Mouse (Mus musculus): ENCODE measurements around the gene Strn. TPM values are rescaled to one million over a fixed set of nuclear protein-coding genes. Genes with fewer than 3 reads are reported as not detected.

Strn gene
- polyA plus RNA-seq, 1 experiment from 2014 or later = 7.6 TPM

DNA sequence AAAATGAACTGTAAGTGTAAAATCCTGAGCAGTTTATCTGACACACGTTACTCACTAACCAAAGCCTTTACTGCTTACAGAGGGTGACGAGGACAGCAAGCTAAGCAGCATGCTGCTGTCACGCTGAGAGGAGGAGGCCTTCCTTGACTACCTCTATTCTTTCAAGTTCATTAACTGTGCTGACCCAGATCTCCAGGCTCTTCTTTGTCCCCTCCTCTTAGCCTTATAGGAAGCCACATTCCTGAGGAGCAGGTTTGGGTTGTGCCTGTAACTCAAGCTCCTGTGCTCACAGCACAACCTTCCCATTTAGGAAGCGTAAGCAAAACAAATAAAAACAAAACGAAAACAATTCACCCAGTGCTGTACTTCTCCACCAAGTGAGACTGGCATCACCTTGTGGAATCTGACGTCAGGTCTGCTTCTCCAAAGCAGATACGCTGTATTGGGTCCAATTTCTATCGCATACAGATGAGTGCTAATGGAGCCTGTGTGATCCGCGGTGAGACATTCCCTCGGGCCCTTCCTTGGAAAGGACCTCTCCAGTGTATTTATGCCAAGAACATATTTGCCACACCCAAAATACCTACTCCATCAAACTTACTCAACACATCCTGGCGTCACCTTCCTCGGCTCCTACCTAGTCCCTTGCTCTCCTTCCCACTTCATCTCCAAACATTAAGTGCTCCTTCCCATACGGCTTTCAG lies 10.1 kb downstream of the Strn start:
- H3K4me3 ChIP-seq (ENCODE audit: low read depth, low read length) = no peak overlapping the region
- H3K27ac ChIP-seq (ENCODE audit: low read depth, low read length) = no peak overlapping the region
- no peaks in the 10 kb centered on the region for H3K4me1 ChIP-seq (ENCODE audit: control insufficient read depth, insufficient read depth, low read length)
- ATAC-seq (ENCODE audit: low read depth) = no peak
- no peak overlapping the region for H3K4me2 ChIP-seq (ENCODE audit: low read depth, low read length)
- no peaks in the 10 kb centered on the region for H3K36me3 ChIP-seq (ENCODE audit: control insufficient read depth, insufficient read depth, low read length)
- WGBS = 72% methylated on average over 14 of the region's 14 CpGs
- no peaks in the 10 kb centered on the region for H3K9me3 ChIP-seq (ENCODE audit: control insufficient read depth, low read length)
- no peaks in the 10 kb centered on the region for H3K27me3 ChIP-seq (ENCODE audit: control insufficient read depth, insufficient read depth, low read length)
- no peak overlapping the region for H3K9ac ChIP-seq (replicated peaks; ENCODE audit: low read depth, low read length)

DNA sequence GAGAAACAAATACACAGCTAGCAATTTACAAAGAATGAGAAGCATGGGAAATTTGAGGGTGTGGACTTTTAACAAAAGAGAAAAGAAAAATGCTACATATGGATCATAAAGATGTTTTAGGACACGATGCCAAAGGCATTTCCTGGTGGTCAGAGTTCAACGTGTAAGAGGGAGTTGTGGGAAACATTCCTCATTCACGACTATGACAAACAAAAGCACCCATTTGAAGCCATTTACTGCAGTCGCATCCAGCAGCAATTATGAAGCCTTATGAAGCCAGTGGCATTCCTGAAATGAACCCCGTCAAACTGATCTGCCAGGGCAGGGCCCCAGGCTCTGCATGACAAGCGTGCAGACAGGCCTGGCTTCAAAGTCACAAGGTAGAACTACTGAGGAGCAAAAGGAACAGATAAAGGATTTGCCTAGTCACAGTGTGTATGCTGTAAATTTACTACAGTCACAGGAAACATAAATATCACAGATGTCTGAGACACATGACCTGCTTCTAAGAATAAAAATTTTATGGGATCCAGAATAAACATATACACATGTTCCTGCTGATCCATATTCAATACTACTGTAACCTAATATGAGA lies 12.4 kb downstream of the Strn start:
- ATAC-seq (ENCODE audit: low read depth) = no peak
- 68% methylated on average over 6 of the region's 6 CpGs for WGBS
- no peaks in the 10 kb centered on the region for H3K27me3 ChIP-seq (ENCODE audit: control insufficient read depth, insufficient read depth, low read length)
- no peaks in the 10 kb centered on the region for H3K9me3 ChIP-seq (ENCODE audit: control insufficient read depth, low read length)
- no peaks in the 10 kb centered on the region for H3K4me1 ChIP-seq (ENCODE audit: control insufficient read depth, insufficient read depth, low read length)
- no peak overlapping the region for H3K9ac ChIP-seq (replicated peaks; ENCODE audit: low read depth, low read length)
- no peak overlapping the region for H3K4me2 ChIP-seq (ENCODE audit: low read depth, low read length)
- no peaks in the 10 kb centered on the region for H3K36me3 ChIP-seq (ENCODE audit: control insufficient read depth, insufficient read depth, low read length)
- H3K4me3 ChIP-seq (ENCODE audit: low read depth, low read length) = no peak overlapping the region
- H3K27ac ChIP-seq (ENCODE audit: low read depth, low read length) = no peak overlapping the region

DNA sequence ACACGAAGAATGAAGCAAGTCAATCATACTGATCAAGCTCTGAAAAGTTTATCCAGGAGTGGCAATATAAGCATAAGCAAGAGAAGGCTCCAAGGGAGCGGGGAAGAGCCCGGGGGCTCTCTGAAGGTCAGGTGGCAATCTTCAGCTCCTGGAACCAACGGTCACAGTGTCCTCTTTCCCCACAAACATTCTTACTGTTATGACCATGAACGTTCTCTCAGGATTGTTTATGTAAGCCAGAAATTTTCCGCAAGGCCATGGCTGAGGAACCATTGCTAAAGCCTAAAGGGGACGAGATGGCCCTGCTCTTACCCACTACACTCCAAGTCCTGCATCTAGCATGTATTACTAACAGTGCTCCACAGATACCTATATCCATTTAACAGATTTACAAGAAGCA lies 15.3 kb downstream of the Strn start:
- Histone ChIP-seq H3K4me3 (ENCODE audit: low read depth, low read length) (no peak overlapping the region), H3K27ac (ENCODE audit: low read depth, low read length) (no peak overlapping the region), H3K9ac (replicated peaks; ENCODE audit: low read depth, low read length) (no peak overlapping the region), H3K4me1 (ENCODE audit: control insufficient read depth, insufficient read depth, low read length) (no peaks in the 10 kb centered on the region), H3K27me3 (ENCODE audit: control insufficient read depth, insufficient read depth, low read length) (no peaks in the 10 kb centered on the region), H3K36me3 (ENCODE audit: control insufficient read depth, insufficient read depth, low read length) (no peaks in the 10 kb centered on the region), H3K9me3 (ENCODE audit: control insufficient read depth, low read length) (no peaks in the 10 kb centered on the region; the same call in 1 of the 2 replicates), H3K4me2 (ENCODE audit: low read depth, low read length) (no peak overlapping the region)
- WGBS = 90% methylated on average over 7 of the region's 7 CpGs
- ATAC-seq (ENCODE audit: low read depth) = no peak

DNA sequence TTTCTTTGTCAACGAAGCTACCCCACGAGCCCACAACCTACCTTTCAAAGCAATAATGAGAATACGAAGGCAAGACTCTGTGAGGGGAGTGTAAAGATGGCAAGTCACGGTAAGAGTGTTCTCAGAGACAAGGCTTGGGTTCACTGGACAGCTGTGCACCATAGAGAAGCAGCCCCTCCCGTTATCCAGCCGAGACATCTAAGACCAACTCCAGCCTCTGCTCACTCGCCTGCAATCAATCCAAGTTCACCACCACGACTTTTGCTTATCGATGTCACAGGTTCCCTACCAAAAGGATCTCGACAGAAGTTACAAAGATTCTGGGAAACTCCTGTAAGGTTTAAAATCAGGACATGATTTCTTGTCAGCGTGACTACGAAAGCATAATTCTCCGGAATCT lies 17.9 kb downstream of the Strn start:
- H3K4me2 ChIP-seq (ENCODE audit: low read depth, low read length) = no peak overlapping the region
- no peaks in the 10 kb centered on the region for H3K36me3 ChIP-seq (ENCODE audit: control insufficient read depth, insufficient read depth, low read length)
- H3K4me1 ChIP-seq (ENCODE audit: control insufficient read depth, insufficient read depth, low read length) = no peaks in the 10 kb centered on the region
- H3K9ac ChIP-seq (replicated peaks; ENCODE audit: low read depth, low read length) = no peak overlapping the region
- WGBS = 97% methylated on average over 13 of the region's 13 CpGs
- ATAC-seq (ENCODE audit: low read depth) = no peak
- H3K27me3 ChIP-seq (ENCODE audit: control insufficient read depth, insufficient read depth, low read length) = no peaks in the 10 kb centered on the region
- H3K27ac ChIP-seq (ENCODE audit: low read depth, low read length) = no peak overlapping the region
- no peak overlapping the region for H3K4me3 ChIP-seq (ENCODE audit: low read depth, low read length)
- no peaks in the 10 kb centered on the region; the same call in 1 of the 2 replicates for H3K9me3 ChIP-seq (ENCODE audit: control insufficient read depth, low read length)

DNA sequence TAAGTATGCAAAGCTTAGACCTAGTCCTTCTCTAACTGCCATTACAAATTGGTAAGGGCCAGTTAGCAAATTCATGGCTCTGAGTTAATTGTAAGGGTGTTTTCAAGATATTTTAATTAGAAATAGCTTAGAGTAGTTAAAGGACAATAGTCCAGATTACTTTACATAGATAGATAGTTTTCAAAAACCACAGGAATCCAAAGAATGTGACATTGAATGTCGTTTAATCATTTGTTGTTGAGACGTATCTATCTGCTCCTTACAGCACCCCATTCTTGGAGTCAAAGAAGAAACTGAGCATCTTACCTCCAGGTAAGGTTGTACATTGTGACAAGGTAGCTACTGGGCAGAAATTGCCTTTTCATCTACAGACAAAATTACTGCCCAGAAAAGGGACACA lies 26.7 kb downstream of the Strn start:
- Histone ChIP-seq H3K4me3 (ENCODE audit: low read depth, low read length) (no peak overlapping the region), H3K27me3 (ENCODE audit: control insufficient read depth, insufficient read depth, low read length) (no peaks in the 10 kb centered on the region), H3K4me1 (ENCODE audit: control insufficient read depth, insufficient read depth, low read length) (no peaks in the 10 kb centered on the region), H3K4me2 (ENCODE audit: low read depth, low read length) (no peak overlapping the region), H3K36me3 (ENCODE audit: control insufficient read depth, insufficient read depth, low read length) (no peaks in the 10 kb centered on the region), H3K9ac (replicated peaks; ENCODE audit: low read depth, low read length) (no peak overlapping the region), H3K27ac (ENCODE audit: low read depth, low read length) (no peak overlapping the region), H3K9me3 (ENCODE audit: control insufficient read depth, low read length) (no peaks in the 10 kb centered on the region; the same call in 1 of the 2 replicates)
- 86% methylated on average over 2 of the region's 2 CpGs for WGBS
- ATAC-seq (ENCODE audit: low read depth) = no peak

DNA sequence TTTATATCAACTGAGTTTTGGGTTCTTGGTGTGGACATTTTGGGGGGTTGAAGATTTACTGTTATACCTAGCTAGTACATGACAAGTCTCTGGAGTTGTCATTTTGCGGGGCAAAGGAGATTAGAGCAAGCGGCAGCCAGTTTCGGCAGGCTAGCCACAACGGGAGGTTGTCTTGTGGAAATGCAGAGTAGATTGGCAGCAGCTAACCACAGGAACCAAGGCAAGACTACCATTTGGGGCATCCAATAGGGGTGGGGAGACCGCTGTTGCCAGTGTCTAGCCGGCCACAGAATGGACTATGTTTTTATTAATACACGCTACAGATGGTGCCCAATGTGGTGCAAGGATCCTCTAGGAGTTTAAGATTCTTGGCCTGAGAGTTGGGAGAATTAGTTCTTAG lies 28.6 kb downstream of the Strn start:
- Histone ChIP-seq H3K9ac (replicated peaks; ENCODE audit: low read depth, low read length) (no peak overlapping the region), H3K27ac (ENCODE audit: low read depth, low read length) (no peak overlapping the region), H3K4me3 (ENCODE audit: low read depth, low read length) (no peak overlapping the region), H3K27me3 (ENCODE audit: control insufficient read depth, insufficient read depth, low read length) (no peaks in the 10 kb centered on the region), H3K36me3 (ENCODE audit: control insufficient read depth, insufficient read depth, low read length) (no peaks in the 10 kb centered on the region), H3K9me3 (ENCODE audit: control insufficient read depth, low read length) (no peaks in the 10 kb centered on the region; the same call in 1 of the 2 replicates), H3K4me2 (ENCODE audit: low read depth, low read length) (no peak overlapping the region), H3K4me1 (ENCODE audit: control insufficient read depth, insufficient read depth, low read length) (no peaks in the 10 kb centered on the region)
- ATAC-seq (ENCODE audit: low read depth) = no peak
- 89% methylated on average over 7 of the region's 7 CpGs for WGBS

DNA sequence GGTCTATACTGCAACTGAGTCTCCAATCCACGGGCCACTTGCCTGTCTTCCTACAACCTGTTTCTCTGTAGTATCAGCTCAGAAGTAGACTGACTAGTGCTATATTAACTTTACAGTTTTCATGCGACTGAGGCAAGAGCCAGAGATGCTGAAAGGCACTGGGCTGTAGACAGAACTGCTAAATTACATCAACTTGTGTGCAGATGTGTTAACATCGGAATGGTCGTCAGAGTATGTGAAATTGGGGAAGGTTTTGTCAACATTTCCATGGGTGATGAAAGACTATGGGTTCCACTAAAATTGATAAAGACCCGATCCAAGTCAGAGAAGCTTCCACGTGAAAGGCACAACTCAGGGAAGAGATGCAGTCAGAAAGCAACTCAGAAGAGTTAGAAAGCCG lies 34.0 kb downstream of the Strn start:
- Histone ChIP-seq H3K9ac (replicated peaks; ENCODE audit: low read depth, low read length) (no peak overlapping the region), H3K27me3 (ENCODE audit: control insufficient read depth, insufficient read depth, low read length) (no peaks in the 10 kb centered on the region), H3K36me3 (ENCODE audit: control insufficient read depth, insufficient read depth, low read length) (0 out of 2 replicates have a peak, but pooled peaks cover 2% of the 10 kb centered on the region), H3K4me2 (ENCODE audit: low read depth, low read length) (no peak overlapping the region), H3K4me3 (ENCODE audit: low read depth, low read length) (no peak overlapping the region), H3K9me3 (ENCODE audit: control insufficient read depth, low read length) (no peaks in the 10 kb centered on the region; the same call in 1 of the 2 replicates), H3K27ac (ENCODE audit: low read depth, low read length) (no peak overlapping the region), H3K4me1 (ENCODE audit: control insufficient read depth, insufficient read depth, low read length) (no peaks in the 10 kb centered on the region)
- 94% methylated on average over 7 of the region's 7 CpGs for WGBS
- no peak for ATAC-seq (ENCODE audit: low read depth)

DNA sequence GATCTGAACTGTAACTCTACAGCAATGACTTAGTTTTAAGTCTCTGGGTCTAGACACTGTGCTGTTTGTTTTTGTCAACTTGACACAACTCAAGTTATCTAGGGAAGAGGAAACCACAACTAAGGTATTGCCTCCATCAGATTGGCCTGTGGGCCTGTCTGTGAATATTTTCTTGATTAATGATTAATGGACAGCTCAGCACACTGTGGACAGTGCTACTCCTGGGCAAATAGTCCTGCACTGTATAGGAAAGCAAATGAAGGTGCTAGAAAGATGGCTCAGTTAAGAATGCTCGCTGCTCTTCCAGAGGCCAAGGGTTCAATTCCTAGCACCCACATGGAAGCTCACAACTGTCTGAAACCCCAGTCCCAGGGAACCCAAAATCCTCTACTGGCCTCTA lies 38.0 kb downstream of the Strn start:
- Histone ChIP-seq H3K9ac (replicated peaks; ENCODE audit: low read depth, low read length) (no peak overlapping the region), H3K27ac (ENCODE audit: low read depth, low read length) (no peak overlapping the region), H3K27me3 (ENCODE audit: control insufficient read depth, insufficient read depth, low read length) (no peaks in the 10 kb centered on the region), H3K9me3 (ENCODE audit: control insufficient read depth, low read length) (no peaks in the 10 kb centered on the region), H3K4me2 (ENCODE audit: low read depth, low read length) (no peak overlapping the region), H3K4me1 (ENCODE audit: control insufficient read depth, insufficient read depth, low read length) (no peaks in the 10 kb centered on the region), H3K36me3 (ENCODE audit: control insufficient read depth, insufficient read depth, low read length) (0 out of 2 replicates have a peak, but pooled peaks cover 2% of the 10 kb centered on the region), H3K4me3 (ENCODE audit: low read depth, low read length) (no peak overlapping the region)
- no peak for ATAC-seq (ENCODE audit: low read depth)
- WGBS = 94% methylated on average over 1 of the region's 1 CpGs

DNA sequence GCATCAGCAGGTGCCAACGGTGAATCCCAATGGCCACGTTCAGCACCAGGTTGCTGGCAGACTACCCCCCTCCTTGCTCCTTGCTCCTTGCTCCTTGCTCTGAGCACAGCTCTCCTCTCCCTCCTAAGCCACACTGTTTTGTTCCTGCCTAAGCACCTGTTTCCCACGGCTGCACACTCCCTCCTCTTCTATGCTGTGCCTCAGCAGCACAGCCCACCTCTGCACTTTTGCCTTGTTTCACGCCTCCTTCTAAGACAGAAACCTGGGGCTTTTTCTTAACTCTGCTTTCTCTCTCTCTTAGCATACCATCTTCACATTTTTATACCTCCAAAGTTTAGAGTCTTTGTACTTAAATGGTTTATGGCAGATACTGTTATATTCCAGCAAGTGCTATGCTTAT lies 39.5 kb downstream of the Strn start:
- no peak overlapping the region for H3K4me2 ChIP-seq (ENCODE audit: low read depth, low read length)
- H3K9me3 ChIP-seq (ENCODE audit: control insufficient read depth, low read length) = no peaks in the 10 kb centered on the region
- H3K4me3 ChIP-seq (ENCODE audit: low read depth, low read length) = no peak overlapping the region
- no peak overlapping the region for H3K9ac ChIP-seq (replicated peaks; ENCODE audit: low read depth, low read length)
- no peak overlapping the region for H3K27ac ChIP-seq (ENCODE audit: low read depth, low read length)
- no peak for ATAC-seq (ENCODE audit: low read depth)
- no peaks in the 10 kb centered on the region for H3K27me3 ChIP-seq (ENCODE audit: control insufficient read depth, insufficient read depth, low read length)
- no peaks in the 10 kb centered on the region for H3K4me1 ChIP-seq (ENCODE audit: control insufficient read depth, insufficient read depth, low read length)
- WGBS = 95% methylated on average over 4 of the region's 4 CpGs
- H3K36me3 ChIP-seq (ENCODE audit: control insufficient read depth, insufficient read depth, low read length) = 0 out of 2 replicates have a peak, but pooled peaks cover 2% of the 10 kb centered on the region
